Mouse (Mus musculus): ENCODE data around the gene Nfkbie.

GRCm38 (mm10) chr17:45559732-45560525 is 4.4 kb downstream of the Nfkbie start:
- TF ChIP-seq POLR2A (IDR thresholded peaks at IDR 0.05; ENCODE audit: low read depth, low read length) (no peak), CTCF (IDR thresholded peaks at IDR 0.05; ENCODE audit: extremely low read depth, insufficient read depth, insufficient read length, insufficient replicate concordance) (no peak)

Data from spleen, adult 2 months (tissue).